9 mouse cellular contexts compared by ENCODE assay signal in the genomic region with DNA sequence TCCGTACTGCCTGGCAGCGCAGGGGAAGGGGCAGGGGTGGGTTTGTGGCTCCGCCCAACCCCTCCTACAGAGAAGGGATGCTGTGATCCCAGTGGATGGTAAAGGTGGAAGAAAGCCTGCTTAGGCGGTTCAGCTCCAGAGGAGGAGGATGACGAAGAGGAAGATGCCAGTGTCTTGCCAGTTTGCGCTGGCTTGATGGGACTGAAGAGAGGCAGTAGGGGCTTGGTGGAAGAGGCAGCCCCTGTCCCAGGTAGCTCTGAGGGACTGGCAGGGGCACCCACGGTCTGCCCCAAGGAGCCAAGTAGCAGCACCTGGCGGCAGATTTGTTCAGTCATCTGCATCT. TPM values are rescaled to one million over a fixed set of nuclear protein-coding genes. Genes with fewer than 3 reads are reported as not detected.
A peak's percentile ranks its signal among the peaks of the same experiment; 100 is the strongest.
DNase-seq lines count a peak whose midpoint lies in the region; ATAC-seq and TF ChIP-seq lines count a peak whose summit lies in the region.
"Had no signal": no experiment of that assay in that cellular context is flagged by ENCODE, and none has a peak within 500 bp of the region (broad histone marks: within the 10 kb centered on the region; RNA-seq: fewer than 3 reads in every experiment).

No protein-coding gene starts in this region.

- H3ac ChIP-seq in myocyte (ENCODE audit: control insufficient read depth, insufficient read length) = no peak overlapping the region

- no peak for DNase-seq in kidney, postnatal 14 days
- no peak for DNase-seq in retina, embryonic 14.5 days (ENCODE audit: low spot score)
- DNase-seq in left cerebral cortex, postnatal 14 days (ENCODE audit: low spot score in 2 of 2) = no peak
- DNase-seq in gastrocnemius, adult 2 months = no peak

- H3K27me3 ChIP-seq in kidney, embryonic 16.5 days (ENCODE audit: insufficient read depth, low read length) = no peaks in the 10 kb centered on the region
- no peaks in the 10 kb centered on the region for H3K27me3 ChIP-seq in embryonic facial prominence, embryonic 12.5 days
- no peaks in the 10 kb centered on the region for H3K27me3 ChIP-seq in intestine, embryonic 15.5 days (replicated peaks)
- H3K27me3 ChIP-seq in myocyte (ENCODE audit: control insufficient read depth, insufficient read depth, insufficient read length) = no peaks in the 10 kb centered on the region

- H3K27ac ChIP-seq in kidney, embryonic 16.5 days (ENCODE audit: low read length) = peak overlapping the region; percentile 97
- H3K27ac ChIP-seq in embryonic facial prominence, embryonic 12.5 days = peak overlapping the region; percentile 96; the same call in 1 of the 2 replicates
- no peak overlapping the region for H3K27ac ChIP-seq in intestine, embryonic 15.5 days
- H3K27ac ChIP-seq in gastrocnemius, adult 2 months = no peak overlapping the region

- 46% methylated on average over 8 of the region's 8 CpGs for WGBS in kidney, embryonic 16.5 days
- 45% methylated on average over 8 of the region's 8 CpGs for WGBS in embryonic facial prominence, embryonic 12.5 days
- 55% methylated on average over 8 of the region's 8 CpGs for WGBS in intestine, embryonic 15.5 days

- peak overlapping the region; percentile 88 for H3K4me3 ChIP-seq in kidney, embryonic 16.5 days (ENCODE audit: low read length)
- H3K4me3 ChIP-seq in embryonic facial prominence, embryonic 12.5 days = peak overlapping the region; percentile 76
- peak overlapping the region; percentile 73 for H3K4me3 ChIP-seq in intestine, embryonic 15.5 days (replicated peaks)
- H3K4me3 ChIP-seq in myocyte = peak overlapping the region; percentile 34
- H3K4me3 ChIP-seq in gastrocnemius, adult 2 months = no peak overlapping the region; the same call in 1 of the 2 replicates

- H3K9ac ChIP-seq in kidney, embryonic 16.5 days (replicated peaks; ENCODE audit: low read length) = peak overlapping the region; percentile 94; the same call in 1 of the 2 replicates
- H3K9ac ChIP-seq in embryonic facial prominence, embryonic 12.5 days = peak overlapping the region; percentile 90
- H3K9ac ChIP-seq in intestine, embryonic 15.5 days = no peak overlapping the region; the same call in 1 of the 2 replicates

- H3K4me1 ChIP-seq in kidney, embryonic 16.5 days (ENCODE audit: insufficient read depth, low read length) = peaks cover 39% of the 10 kb centered on the region
- peaks cover 26% of the 10 kb centered on the region for H3K4me1 ChIP-seq in embryonic facial prominence, embryonic 12.5 days
- peaks cover 23% of the 10 kb centered on the region; the same call in 1 of the 2 replicates for H3K4me1 ChIP-seq in intestine, embryonic 15.5 days (replicated peaks)

- H3K4me2 ChIP-seq in kidney, embryonic 16.5 days (replicated peaks; ENCODE audit: low read depth, low read length) = peak overlapping the region; percentile 72
- peak overlapping the region; percentile 91 for H3K4me2 ChIP-seq in embryonic facial prominence, embryonic 12.5 days (replicated peaks)
- peak overlapping the region; percentile 84 for H3K4me2 ChIP-seq in intestine, embryonic 15.5 days (replicated peaks)
- no peak overlapping the region for H3K4me2 ChIP-seq in myocyte (ENCODE audit: low read depth)

- no peak for TF ChIP-seq CTCF in gastrocnemius, adult 2 months (IDR thresholded peaks at IDR 0.05)

- ATAC-seq in kidney, embryonic 16.5 days (ENCODE audit: low FRiP score, low TSS enrichment) = no peak
- ATAC-seq in embryonic facial prominence, embryonic 12.5 days (ENCODE audit: insufficient number of reproducible peaks, insufficient read depth, low FRiP score, low TSS enrichment) = no peak
- ATAC-seq in intestine, embryonic 15.5 days = no peak

- no peaks in the 10 kb centered on the region for H3K79me2 ChIP-seq in myocyte (ENCODE audit: control insufficient read depth, insufficient read depth)

- peaks cover 6% of the 10 kb centered on the region; the same call in 1 of the 2 replicates for H3K9me3 ChIP-seq in kidney, embryonic 16.5 days (ENCODE audit: low read length)
- H3K9me3 ChIP-seq in embryonic facial prominence, embryonic 12.5 days = no peaks in the 10 kb centered on the region
- H3K9me3 ChIP-seq in intestine, embryonic 15.5 days = no peaks in the 10 kb centered on the region

- intact Hi-C loops in left cerebral cortex, postnatal 14 days (cut with DNase I) = no loop called here
- intact Hi-C loops in gastrocnemius, adult 2 months (cut with DNase I) = no loop called here

- peaks cover 47% of the 10 kb centered on the region for H3K36me3 ChIP-seq in kidney, embryonic 16.5 days (ENCODE audit: insufficient read depth, low read length)
- peaks cover 43% of the 10 kb centered on the region for H3K36me3 ChIP-seq in embryonic facial prominence, embryonic 12.5 days
- H3K36me3 ChIP-seq in intestine, embryonic 15.5 days = peaks cover 13% of the 10 kb centered on the region; the same call in 1 of the 2 replicates
- H3K36me3 ChIP-seq in myocyte (ENCODE audit: control insufficient read depth, insufficient read depth) = no peaks in the 10 kb centered on the region

- no peak for TF ChIP-seq POLR2A in myocyte (IDR thresholded peaks at IDR 0.05; ENCODE audit: insufficient read length, low read depth)

TF ChIP-seq in myocyte, 11 proteins besides CTCF, POLR2A, EP300 and RAD21:
- TF ChIP-seq USF1 (IDR thresholded peaks at IDR 0.05; ENCODE audit: low read depth) (no peak), CEBPB (IDR thresholded peaks at IDR 0.05; ENCODE audit: insufficient read depth, poor library complexity, severe bottlenecking) (no peak), MAX (IDR thresholded peaks at IDR 0.05; ENCODE audit: low read depth) (no peak), TCF3 (IDR thresholded peaks at IDR 0.05; ENCODE audit: insufficient read length, low read depth) (no peak), POLR2AphosphoS2 (IDR thresholded peaks at IDR 0.05; ENCODE audit: insufficient read length, low read depth) (no peak), REST (IDR thresholded peaks at IDR 0.05; ENCODE audit: insufficient read depth, insufficient read length) (no peak), E2F4 (IDR thresholded peaks at IDR 0.05; ENCODE audit: insufficient read depth) (no peak), MYOG (IDR thresholded peaks at IDR 0.05; ENCODE audit: control insufficient read depth in 1 of 3, insufficient read depth in 1 of 3, insufficient read length in 2 of 3, low read depth in 2 of 3) (no peak), TCF12 (IDR thresholded peaks at IDR 0.05; ENCODE audit: insufficient read depth, poor library complexity, severe bottlenecking) (no peak)

RNA-seq across cellular contexts. Expression of gene Mettl3, which starts 9.9 kb away (rescaled TPM):
- polyA plus RNA-seq in kidney, embryonic 16.5 days (2015; fragmentation: Nextera tagmentation; extraction: Ambion mirVana) = 51.7 and 57.0 TPM in 2 replicates
- 51.9 and 59.9 TPM in 2 replicates for polyA plus RNA-seq in embryonic facial prominence, embryonic 12.5 days (2016; fragmentation: Nextera tagmentation; extraction: Ambion mirVana)
- polyA plus RNA-seq in intestine, embryonic 15.5 days (2015; fragmentation: Nextera tagmentation; extraction: Ambion mirVana) = 37.6 and 41.1 TPM in 2 replicates
- 30.5 TPM for polyA plus RNA-seq in myocyte (2012; fragmentation: generic; extraction: Trizol)
- total RNA-seq in left cerebral cortex, postnatal 14 days (2021) = 10 to 100 TPM; 35.2 to 35.3 TPM
- total RNA-seq in gastrocnemius, adult 2 months (2021) = 10 to 100 TPM; 17.2 to 19.5 TPM

RNA-seq across cellular contexts. Expression of gene Sall2, which starts 13.8 kb away (rescaled TPM):
- 39.1 and 46.0 TPM in 2 replicates for polyA plus RNA-seq in kidney, embryonic 16.5 days (2015; fragmentation: Nextera tagmentation; extraction: Ambion mirVana)
- 41.4 and 42.1 TPM in 2 replicates for polyA plus RNA-seq in embryonic facial prominence, embryonic 12.5 days (2016; fragmentation: Nextera tagmentation; extraction: Ambion mirVana)
- polyA plus RNA-seq in intestine, embryonic 15.5 days (2015; fragmentation: Nextera tagmentation; extraction: Ambion mirVana) = 9.2 and 10.2 TPM in 2 replicates
- 3.5 TPM for polyA plus RNA-seq in myocyte (2012; fragmentation: generic; extraction: Trizol)
- 10 to 100 TPM; 32.7 to 37.1 TPM for total RNA-seq in left cerebral cortex, postnatal 14 days (2021)
- total RNA-seq in gastrocnemius, adult 2 months (2021) = under 1 TPM; 0.61 to 0.78 TPM

RNA-seq across cellular contexts. Expression of gene Rab2b, which starts 35.4 kb away (rescaled TPM):
- 23.3 and 24.4 TPM in 2 replicates for polyA plus RNA-seq in kidney, embryonic 16.5 days (2015; fragmentation: Nextera tagmentation; extraction: Ambion mirVana)
- 26.4 and 27.4 TPM in 2 replicates for polyA plus RNA-seq in embryonic facial prominence, embryonic 12.5 days (2016; fragmentation: Nextera tagmentation; extraction: Ambion mirVana)
- polyA plus RNA-seq in intestine, embryonic 15.5 days (2015; fragmentation: Nextera tagmentation; extraction: Ambion mirVana) = 13.7 and 16.0 TPM in 2 replicates
- 4.9 TPM for polyA plus RNA-seq in myocyte (2012; fragmentation: generic; extraction: Trizol)
- 10 to 100 TPM; 34.7 to 35.3 TPM for total RNA-seq in left cerebral cortex, postnatal 14 days (2021)
- total RNA-seq in gastrocnemius, adult 2 months (2021) = 1 to 10 TPM; 1.9 to 3.5 TPM
- polyA plus RNA-seq: erythroblast, embryonic 14.5 days had no signal

RNA-seq across cellular contexts. Expression of gene Tox4, which starts 35.8 kb away (rescaled TPM):
- 43.6 and 46.2 TPM in 2 replicates for polyA plus RNA-seq in kidney, embryonic 16.5 days (2015; fragmentation: Nextera tagmentation; extraction: Ambion mirVana)
- 47.4 and 50.2 TPM in 2 replicates for polyA plus RNA-seq in embryonic facial prominence, embryonic 12.5 days (2016; fragmentation: Nextera tagmentation; extraction: Ambion mirVana)
- 36.0 and 36.1 TPM in 2 replicates for polyA plus RNA-seq in intestine, embryonic 15.5 days (2015; fragmentation: Nextera tagmentation; extraction: Ambion mirVana)
- 26.8 TPM for polyA plus RNA-seq in myocyte (2012; fragmentation: generic; extraction: Trizol)
- total RNA-seq in left cerebral cortex, postnatal 14 days (2021) = 10 to 100 TPM; 61.4 to 62.6 TPM
- 10 to 100 TPM; 48.0 to 56.2 TPM for total RNA-seq in gastrocnemius, adult 2 months (2021)

RNA-seq across cellular contexts. Expression of gene Olfr1513, which starts 41.4 kb away (rescaled TPM):
- not detected in 2 replicates for polyA plus RNA-seq in kidney, embryonic 16.5 days (2015; fragmentation: Nextera tagmentation; extraction: Ambion mirVana)
- polyA plus RNA-seq in embryonic facial prominence, embryonic 12.5 days (2016; fragmentation: Nextera tagmentation; extraction: Ambion mirVana) = not detected in 2 replicates
- not detected in 2 replicates for polyA plus RNA-seq in intestine, embryonic 15.5 days (2015; fragmentation: Nextera tagmentation; extraction: Ambion mirVana)
- polyA plus RNA-seq in myocyte (2012; fragmentation: generic; extraction: Trizol) = not detected
- not detected for total RNA-seq in left cerebral cortex, postnatal 14 days (2021)
- not detected for total RNA-seq in gastrocnemius, adult 2 months (2021)
- polyA plus RNA-seq: erythroblast, embryonic 14.5 days had no signal

Comparison
In these comparisons a context has a peak if more than half of its experiments do, and no peak if none do; other contexts are left out.
1. H3K27ac ChIP-seq: peak in kidney, embryonic 16.5 days (single experiment) and embryonic facial prominence, embryonic 12.5 days (single experiment); none in intestine, embryonic 15.5 days (single experiment) and gastrocnemius, adult 2 months (single experiment).